Mouse (Mus musculus) olfactory bulb, adult 2 months (tissue): ENCODE data around the gene Rab3c. TPM values are rescaled to one million over a fixed set of nuclear protein-coding genes. Genes with fewer than 3 reads are reported as not detected.

Source experiments
- H3K27ac ChIP-seq: fragments of 200-500 bp; 2 replicates; pipeline ENCODE4 v1.5.1; 2012; ENCODE audit warnings: low read depth, low read length; ENCODE audit not compliant: insufficient read depth
- H3K4me1 ChIP-seq: fragments of 200-500 bp; 2 replicates; pipeline ENCODE4 v1.6.1; 2012; ENCODE audit warnings: low read length; ENCODE audit not compliant: control insufficient read depth, insufficient read depth
- H3K4me3 ChIP-seq: fragments of 200-500 bp; 2 replicates; pipeline ENCODE4 v1.5.1; 2012; ENCODE audit warnings: mild to moderate bottlenecking, low read depth, low read length, moderate library complexity; ENCODE audit not compliant: insufficient read depth
- CTCF ChIP-seq: fragments of 200-500 bp; IDR thresholded peaks from 2 replicates; pipeline ENCODE4 v1.5.1; 2012; ENCODE audit warnings: low read depth, mild to moderate bottlenecking, low read length, moderate library complexity; ENCODE audit not compliant: insufficient read depth
- POLR2A ChIP-seq: fragments of 200-500 bp; IDR thresholded peaks from 2 replicates; pipeline ENCODE4 v1.6.1; 2012; ENCODE audit warnings: mild to moderate bottlenecking, low read depth, low read length, moderate library complexity; ENCODE audit not compliant: insufficient read depth
- WGBS: fragments of 180-500 bp; shearing (Covaris S2); methylation state at CpG from one replicate; pipeline ENCODE4 v1.1.7; 2018; 5-methylcytosine and 5-hydroxymethylcytosine counted together
- polyA plus RNA-seq: library from polyadenylated mRNA; stranded (reverse); fragments of >200 nt; gene quantifications from 2 replicates; pipeline ENCODE4 v1.2.4, GENCODE M21; 2012; ENCODE audit warnings: low replicate concordance; ENCODE audit not compliant: missing spikeins, insufficient read depth, insufficient read length

The Rab3c gene
- polyA plus RNA-seq, 1 experiment = not detected

DNA sequence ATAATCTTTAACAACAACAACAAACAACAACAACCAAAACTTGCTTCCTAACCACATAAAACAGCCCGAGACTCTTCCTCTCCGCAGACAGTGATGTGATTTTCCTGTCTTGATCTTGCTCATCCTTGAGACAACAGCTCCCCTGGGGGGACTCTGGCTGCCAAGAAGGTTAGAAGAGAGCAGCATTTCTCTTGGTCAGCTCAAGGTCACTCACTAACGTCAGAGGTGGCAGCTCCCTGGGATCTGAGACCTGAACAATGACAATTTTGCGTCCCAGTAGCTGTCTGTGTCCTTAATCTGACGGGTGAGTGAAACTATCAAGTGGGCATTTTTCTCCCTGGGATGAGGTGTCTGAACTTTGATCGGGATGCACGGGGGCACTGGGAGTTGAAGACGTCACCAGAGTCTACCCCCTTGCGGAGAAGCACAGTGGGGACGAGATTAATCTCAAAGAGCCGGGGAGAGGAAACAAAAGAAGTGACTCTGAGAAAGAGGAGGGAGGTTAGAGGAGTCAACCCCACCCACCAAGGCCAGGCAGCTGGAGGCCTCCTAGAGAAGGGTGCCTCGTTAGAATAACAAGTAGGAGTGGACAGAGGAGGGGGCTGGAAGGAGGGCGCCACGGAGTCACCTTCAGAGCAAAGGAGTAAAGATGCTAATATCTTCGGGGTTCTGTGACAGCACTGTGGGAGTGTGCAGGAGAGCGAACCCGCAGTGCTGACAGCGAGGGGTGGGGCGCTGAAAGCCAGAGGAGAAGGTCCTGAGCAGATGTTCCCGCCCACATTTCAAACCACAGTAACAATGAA lies 261.7 kb downstream of the Rab3c start:
- TF ChIP-seq POLR2A = no peak
- no peak for TF ChIP-seq CTCF
- Histone ChIP-seq H3K27ac (peak overlapping the region; percentile 95), H3K4me3 (peak overlapping the region; percentile 67), H3K4me1 (peaks cover 16% of the 10 kb centered on the region)
- WGBS = 3% methylated on average over 20 of the region's 20 CpGs

DNA sequence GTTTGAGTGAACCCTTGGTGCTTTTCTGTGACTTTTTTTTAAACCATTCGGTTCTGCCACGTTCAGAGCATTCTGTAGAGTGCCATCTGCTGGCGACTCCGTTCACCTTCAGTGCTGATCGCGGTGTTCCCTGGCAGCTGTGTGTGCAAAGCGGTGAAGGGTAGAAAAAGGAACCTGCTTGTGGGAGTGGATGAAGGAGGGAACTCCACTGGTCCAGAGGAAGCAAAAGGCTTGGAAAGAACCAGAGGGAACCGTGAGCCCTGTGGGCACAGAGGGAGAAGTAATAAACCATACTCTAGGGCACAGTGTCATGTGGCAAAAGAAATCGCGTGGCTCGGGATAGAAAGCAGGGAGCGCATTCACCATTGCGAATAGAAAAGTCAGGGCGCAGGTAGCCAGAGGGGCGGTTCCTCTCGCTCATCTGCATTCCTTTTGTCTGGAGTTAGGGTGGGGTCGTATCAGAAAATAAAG lies 262.3 kb downstream of the Rab3c start:
- H3K27ac ChIP-seq = peak overlapping the region; percentile 95
- 0% methylated on average over 17 of the region's 17 CpGs for WGBS
- H3K4me1 ChIP-seq = peaks cover 16% of the 10 kb centered on the region
- peak overlapping the region; percentile 67 for H3K4me3 ChIP-seq
- TF ChIP-seq POLR2A (no peak), CTCF (peak; percentile 77)

DNA sequence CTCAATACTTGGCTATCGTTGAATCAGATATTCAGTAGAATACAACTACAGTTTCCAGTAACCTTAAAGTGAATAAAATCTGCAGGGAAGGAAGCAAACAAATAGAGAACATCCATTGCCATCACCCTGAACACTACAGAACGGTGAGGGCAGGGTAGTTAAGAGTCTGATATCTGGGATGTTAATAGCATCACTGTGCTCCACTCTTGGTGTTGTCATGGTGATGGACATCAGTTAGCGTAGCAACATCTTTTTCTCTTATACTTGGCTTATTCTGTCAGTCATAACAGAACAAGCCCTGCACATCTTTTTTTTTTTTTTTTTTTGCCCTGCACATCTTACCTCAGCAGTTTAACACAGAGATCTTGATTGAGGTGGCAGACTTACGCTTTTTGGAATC lies 268.8 kb downstream of the Rab3c start:
- peaks cover 9% of the 10 kb centered on the region for H3K4me1 ChIP-seq
- no peak overlapping the region for H3K4me3 ChIP-seq
- H3K27ac ChIP-seq = no peak overlapping the region
- WGBS = 63% methylated on average over 4 of the region's 4 CpGs
- TF ChIP-seq POLR2A (no peak), CTCF (no peak)

DNA sequence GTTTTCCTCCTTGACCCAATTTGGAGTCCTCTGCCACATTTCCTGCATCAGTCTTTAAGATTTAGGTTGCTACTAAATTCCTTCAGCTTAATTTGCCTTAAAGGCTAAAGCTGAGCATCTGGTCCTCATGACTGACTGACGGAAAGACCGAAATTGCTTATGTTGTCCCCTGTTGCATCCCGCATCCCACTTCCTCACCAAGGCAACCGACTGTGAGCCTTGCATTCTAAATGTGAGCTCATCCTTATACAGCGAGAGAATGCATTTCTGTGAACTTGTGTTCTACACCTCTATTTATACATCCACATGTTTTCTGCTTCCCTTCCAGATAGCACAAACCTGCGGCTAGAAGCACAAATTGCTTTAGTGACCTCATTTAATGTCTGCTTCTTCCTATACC lies 269.9 kb downstream of the Rab3c start:
- no peak overlapping the region for H3K27ac ChIP-seq
- TF ChIP-seq POLR2A = no peak
- no peak for TF ChIP-seq CTCF
- WGBS = 40% methylated on average over 6 of the region's 6 CpGs
- peaks cover 9% of the 10 kb centered on the region for H3K4me1 ChIP-seq
- no peak overlapping the region for H3K4me3 ChIP-seq

DNA sequence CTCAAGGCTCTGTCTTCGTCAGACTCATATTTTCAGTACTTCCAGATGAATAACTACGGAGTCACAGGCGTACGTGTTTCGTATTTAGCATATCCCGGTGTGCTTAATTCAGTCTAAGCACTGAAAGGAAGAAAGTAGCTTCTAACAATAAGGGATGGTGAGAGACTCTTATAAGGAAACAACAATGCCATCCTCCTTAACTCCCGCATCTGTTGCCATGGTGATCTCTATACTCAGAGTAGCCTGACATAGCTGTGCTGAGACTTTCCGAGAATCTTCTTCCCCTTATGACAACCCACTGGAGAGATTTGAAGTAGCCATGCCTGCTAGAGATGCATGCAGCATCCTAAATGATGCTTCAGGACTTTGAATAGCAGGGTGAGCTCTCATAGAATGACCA lies 272.3 kb downstream of the Rab3c start:
- peaks cover 9% of the 10 kb centered on the region for H3K4me1 ChIP-seq
- 24% methylated on average over 8 of the region's 8 CpGs for WGBS
- no peak overlapping the region for H3K4me3 ChIP-seq
- 0 out of 2 replicates have a peak overlapping the region, but pooled peaks have one; percentile 15 for H3K27ac ChIP-seq
- TF ChIP-seq CTCF (no peak), POLR2A (no peak)

DNA sequence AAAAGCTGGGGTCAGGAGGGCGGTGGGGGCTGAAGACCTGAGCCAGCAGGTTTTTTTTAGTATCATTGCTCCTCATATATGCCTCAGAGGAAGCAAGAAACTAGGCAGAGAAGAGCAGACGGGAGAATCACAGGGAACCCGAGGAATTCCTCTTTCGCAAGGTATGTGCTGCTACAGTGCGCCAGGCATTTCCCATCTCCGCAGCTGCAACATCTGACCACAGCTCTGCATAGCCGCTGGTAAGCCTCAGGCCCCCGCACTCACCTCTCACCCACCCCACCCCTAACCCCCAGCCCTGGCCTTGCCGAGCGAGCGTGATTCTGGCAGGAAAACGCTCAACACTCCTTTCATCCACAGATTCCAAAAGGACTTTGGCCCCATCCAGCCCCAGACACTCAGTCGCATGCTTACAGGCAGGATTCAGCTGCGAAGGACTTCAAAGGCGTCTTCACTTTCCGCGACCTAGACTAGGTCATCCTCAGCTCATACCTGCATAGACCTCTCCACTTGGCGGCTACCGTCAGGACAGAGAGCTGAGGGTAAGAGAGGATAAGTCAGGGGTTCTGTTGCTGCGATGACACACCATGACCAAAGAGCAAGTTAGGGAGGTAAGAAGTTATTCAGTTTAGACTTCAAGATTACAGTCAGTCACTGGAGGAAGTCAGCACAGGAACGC lies 274.6 kb downstream of the Rab3c start:
- TF ChIP-seq POLR2A (no peak), CTCF (no peak)
- WGBS = 75% methylated on average over 21 of the region's 21 CpGs
- Histone ChIP-seq H3K4me3 (no peak overlapping the region), H3K27ac (no peak overlapping the region), H3K4me1 (peaks cover 5% of the 10 kb centered on the region)

Other genes starting within 250 kb of the Rab3c start
- gene Gapt, start 76.2 kb upstream of the Rab3c start, polyA plus RNA-seq = not detected in 2 replicates
- not detected in 2 replicates for gene Plk2, start 114.0 kb upstream of the Rab3c start, polyA plus RNA-seq